Mouse (Mus musculus): ENCODE results near the gene Usp10. TPM values are rescaled to one million over a fixed set of nuclear protein-coding genes. Genes with fewer than 3 reads are reported as not detected.

Usp10 gene
- polyA plus RNA-seq, 1 experiment, result 8.3 TPM

GRCm38 (mm10) chr8:119964859-119965258, 54.7 kb downstream of the Usp10 start:
- Histone ChIP-seq H3K4me3 (replicated peaks) (no peak overlapping the region), H3K4me1 (ENCODE audit: control insufficient read depth) (no peaks in the 10 kb centered on the region), H3K36me3 (ENCODE audit: control insufficient read depth) (no peaks in the 10 kb centered on the region), H3K27me3 (ENCODE audit: control insufficient read depth) (no peaks in the 10 kb centered on the region), H3K9me3 (ENCODE audit: control insufficient read depth, low read length) (peaks cover 8% of the 10 kb centered on the region)
- TF ChIP-seq GATA1 (IDR thresholded peaks at IDR 0.05; ENCODE audit: low read length) (no peak), TAL1 (IDR thresholded peaks at IDR 0.05; ENCODE audit: low read length) (no peak)

GRCm38 (mm10) chr8:119967435-119967834, 57.3 kb downstream of the Usp10 start:
- Histone ChIP-seq H3K27me3 (ENCODE audit: control insufficient read depth) (no peaks in the 10 kb centered on the region; the same call in 1 of the 2 replicates), H3K36me3 (ENCODE audit: control insufficient read depth) (no peaks in the 10 kb centered on the region), H3K4me3 (replicated peaks) (no peak overlapping the region), H3K4me1 (ENCODE audit: control insufficient read depth) (no peaks in the 10 kb centered on the region), H3K9me3 (ENCODE audit: control insufficient read depth, low read length) (peaks cover 8% of the 10 kb centered on the region)
- TF ChIP-seq GATA1 (IDR thresholded peaks at IDR 0.05; ENCODE audit: low read length) (no peak), TAL1 (IDR thresholded peaks at IDR 0.05; ENCODE audit: low read length) (no peak)

- Histone ChIP-seq H3K4me1 (ENCODE audit: control insufficient read depth) (no peaks in the 10 kb centered on the region), H3K4me3 (replicated peaks) (no peak overlapping the region)
These were observed 60.0 kb downstream of the Usp10 start for GRCm38 (mm10) chr8:119970169-119970568.

GRCm38 (mm10) chr8:119972558-119972957, 62.4 kb downstream of the Usp10 start:
- no peaks in the 10 kb centered on the region for H3K4me1 ChIP-seq (ENCODE audit: control insufficient read depth)
- H3K27me3 ChIP-seq (ENCODE audit: control insufficient read depth), result no peaks in the 10 kb centered on the region; the same call in 1 of the 2 replicates
- TF ChIP-seq TAL1 (IDR thresholded peaks at IDR 0.05; ENCODE audit: low read length), result no peak
- TF ChIP-seq GATA1 (IDR thresholded peaks at IDR 0.05; ENCODE audit: low read length), result no peak
- no peak overlapping the region for H3K4me3 ChIP-seq (replicated peaks)
- no peaks in the 10 kb centered on the region for H3K36me3 ChIP-seq (ENCODE audit: control insufficient read depth)
- peaks cover 3% of the 10 kb centered on the region for H3K9me3 ChIP-seq (ENCODE audit: control insufficient read depth, low read length)

More at GRCm38 (mm10) chr8:119970169-119970568, 60.0 kb downstream of the Usp10 start:
- Histone ChIP-seq H3K36me3 (ENCODE audit: control insufficient read depth) (no peaks in the 10 kb centered on the region), H3K9me3 (ENCODE audit: control insufficient read depth, low read length) (peaks cover 8% of the 10 kb centered on the region), H3K27me3 (ENCODE audit: control insufficient read depth) (no peaks in the 10 kb centered on the region; the same call in 1 of the 2 replicates)
- TF ChIP-seq GATA1 (IDR thresholded peaks at IDR 0.05; ENCODE audit: low read length), result no peak
- no peak for TF ChIP-seq TAL1 (IDR thresholded peaks at IDR 0.05; ENCODE audit: low read length)

GRCm38 (mm10) chr8:119978770-119979381, 68.7 kb downstream of the Usp10 start:
- Histone ChIP-seq H3K27me3 (ENCODE audit: control insufficient read depth) (no peaks in the 10 kb centered on the region; the same call in 1 of the 2 replicates), H3K4me3 (replicated peaks) (no peak overlapping the region), H3K4me1 (ENCODE audit: control insufficient read depth) (peaks cover 5% of the 10 kb centered on the region), H3K36me3 (ENCODE audit: control insufficient read depth) (no peaks in the 10 kb centered on the region), H3K9me3 (ENCODE audit: control insufficient read depth, low read length) (no peaks in the 10 kb centered on the region)
- TF ChIP-seq TAL1 (IDR thresholded peaks at IDR 0.05; ENCODE audit: low read length) (no peak), GATA1 (IDR thresholded peaks at IDR 0.05; ENCODE audit: low read length) (no peak)

GRCm38 (mm10) chr8:119981253-119981652, 71.1 kb downstream of the Usp10 start:
- no peaks in the 10 kb centered on the region; the same call in 1 of the 2 replicates for H3K27me3 ChIP-seq (ENCODE audit: control insufficient read depth)
- H3K36me3 ChIP-seq (ENCODE audit: control insufficient read depth), result no peaks in the 10 kb centered on the region
- no peak overlapping the region for H3K4me3 ChIP-seq (replicated peaks)
- peaks cover 5% of the 10 kb centered on the region for H3K4me1 ChIP-seq (ENCODE audit: control insufficient read depth)
- TF ChIP-seq TAL1 (IDR thresholded peaks at IDR 0.05; ENCODE audit: low read length) (no peak), GATA1 (IDR thresholded peaks at IDR 0.05; ENCODE audit: low read length) (no peak)
- H3K9me3 ChIP-seq (ENCODE audit: control insufficient read depth, low read length), result no peaks in the 10 kb centered on the region

GRCm38 (mm10) chr8:119984085-119984484, 73.9 kb downstream of the Usp10 start:
- Histone ChIP-seq H3K4me1 (ENCODE audit: control insufficient read depth) (peaks cover 5% of the 10 kb centered on the region), H3K4me3 (replicated peaks) (no peak overlapping the region), H3K36me3 (ENCODE audit: control insufficient read depth) (no peaks in the 10 kb centered on the region), H3K27me3 (ENCODE audit: control insufficient read depth) (no peaks in the 10 kb centered on the region; the same call in 1 of the 2 replicates), H3K9me3 (ENCODE audit: control insufficient read depth, low read length) (no peaks in the 10 kb centered on the region)
- TF ChIP-seq TAL1 (IDR thresholded peaks at IDR 0.05; ENCODE audit: low read length) (no peak), GATA1 (IDR thresholded peaks at IDR 0.05; ENCODE audit: low read length) (no peak)

- TF ChIP-seq TAL1 (IDR thresholded peaks at IDR 0.05; ENCODE audit: low read length) (no peak), GATA1 (IDR thresholded peaks at IDR 0.05; ENCODE audit: low read length) (no peak)
- Histone ChIP-seq H3K4me1 (ENCODE audit: control insufficient read depth) (peaks cover 2% of the 10 kb centered on the region), H3K4me3 (replicated peaks) (no peak overlapping the region), H3K27me3 (ENCODE audit: control insufficient read depth) (peaks cover 5% of the 10 kb centered on the region), H3K9me3 (ENCODE audit: control insufficient read depth, low read length) (no peaks in the 10 kb centered on the region), H3K36me3 (ENCODE audit: control insufficient read depth) (no peaks in the 10 kb centered on the region)
These were observed 76.0 kb downstream of the Usp10 start for GRCm38 (mm10) chr8:119986174-119986573.

GRCm38 (mm10) chr8:119988087-119988486, 77.9 kb downstream of the Usp10 start:
- Histone ChIP-seq H3K36me3 (ENCODE audit: control insufficient read depth) (no peaks in the 10 kb centered on the region), H3K4me3 (replicated peaks) (no peak overlapping the region), H3K27me3 (ENCODE audit: control insufficient read depth) (peaks cover 24% of the 10 kb centered on the region), H3K4me1 (ENCODE audit: control insufficient read depth) (peaks cover 4% of the 10 kb centered on the region), H3K9me3 (ENCODE audit: control insufficient read depth, low read length) (no peaks in the 10 kb centered on the region)
- no peak for TF ChIP-seq TAL1 (IDR thresholded peaks at IDR 0.05; ENCODE audit: low read length)
- no peak for TF ChIP-seq GATA1 (IDR thresholded peaks at IDR 0.05; ENCODE audit: low read length)
